Mouse (Mus musculus): ENCODE measurements around the gene Zswim8.

Zswim8 gene

GRCm38 (mm10) chr14:20771941-20772340 lies 64.6 kb downstream of the Zswim8 start:
- CTCF ChIA-PET: no interaction called here

DNA sequence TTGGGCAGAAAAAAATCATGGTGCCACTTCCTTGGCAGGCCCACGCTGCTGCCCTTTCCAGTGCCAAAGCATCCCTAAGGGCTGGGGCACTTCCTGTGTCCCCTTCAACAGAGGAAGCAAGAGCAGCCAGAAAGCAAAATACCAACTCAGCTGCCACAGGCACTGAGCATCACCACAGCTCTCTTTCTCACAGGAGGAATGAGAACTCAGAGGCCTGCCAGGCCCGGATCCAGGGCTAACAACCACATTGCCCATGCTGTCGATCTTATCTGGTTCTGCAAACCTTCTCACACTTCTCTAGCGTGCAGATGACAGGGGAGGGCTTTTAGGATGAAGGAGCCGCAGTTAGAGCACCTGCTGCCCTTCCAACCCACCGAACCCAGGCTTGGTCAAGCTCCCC lies 65.5 kb downstream of the Zswim8 start:
- CTCF ChIA-PET: no interaction called here

All from spleen, embryonic (tissue).